Mouse (Mus musculus): ENCODE results near the gene Ppp1ca.

The Ppp1ca gene

GRCm38 (mm10) chr19:4154437-4155222, 37.2 kb upstream of the Ppp1ca start:
- DNase-seq (ENCODE audit: low read depth, low spot score) = no peak

- no peak for DNase-seq (ENCODE audit: low read depth, low spot score)
These were observed 36.4 kb upstream of the Ppp1ca start for GRCm38 (mm10) chr19:4155223-4156072.

GRCm38 (mm10) chr19:4156073-4156579, 35.7 kb upstream of the Ppp1ca start:
- DNase-seq (ENCODE audit: low read depth, low spot score) = no peak

GRCm38 (mm10) chr19:4156771-4157170, 35.1 kb upstream of the Ppp1ca start:
- no peak for DNase-seq (ENCODE audit: low read depth, low spot score)

GRCm38 (mm10) chr19:4159049-4159448, 32.8 kb upstream of the Ppp1ca start:
- no peak for DNase-seq (ENCODE audit: low read depth, low spot score)

- DNase-seq (ENCODE audit: low read depth, low spot score) = peak; percentile 97
These were observed 29.0 kb upstream of the Ppp1ca start, which contains the start of gene Rps6kb2 for GRCm38 (mm10) chr19:4162646-4163542. TSS of gene Rps6kb2 (minus strand) at chr19:4163354.

- no peak for DNase-seq (ENCODE audit: low read depth, low spot score)
These were observed 28.4 kb upstream of the Ppp1ca start for GRCm38 (mm10) chr19:4163543-4163887.

- DNase-seq (ENCODE audit: low read depth, low spot score) = no peak
These were observed 27.8 kb upstream of the Ppp1ca start for GRCm38 (mm10) chr19:4164100-4164499.

GRCm38 (mm10) chr19:4164721-4165120, 27.1 kb upstream of the Ppp1ca start:
- DNase-seq (ENCODE audit: low read depth, low spot score) = no peak

- DNase-seq (ENCODE audit: low read depth, low spot score) = no peak
These were observed 25.0 kb upstream of the Ppp1ca start for GRCm38 (mm10) chr19:4166678-4167476.

- DNase-seq (ENCODE audit: low read depth, low spot score) = peak; percentile 99
These were observed 22.5 kb upstream of the Ppp1ca start for GRCm38 (mm10) chr19:4169378-4169784.

- no peak for DNase-seq (ENCODE audit: low read depth, low spot score)
These were observed 22.1 kb upstream of the Ppp1ca start for GRCm38 (mm10) chr19:4169810-4170209.

GRCm38 (mm10) chr19:4170723-4171392, 21.0 kb upstream of the Ppp1ca start:
- no peak for DNase-seq (ENCODE audit: low read depth, low spot score)

- DNase-seq (ENCODE audit: low read depth, low spot score) = no peak
These were observed 20.2 kb upstream of the Ppp1ca start for GRCm38 (mm10) chr19:4171393-4172290.

GRCm38 (mm10) chr19:4172925-4173324, 18.9 kb upstream of the Ppp1ca start:
- no peak for DNase-seq (ENCODE audit: low read depth, low spot score)

- DNase-seq (ENCODE audit: low read depth, low spot score) = no peak
These were observed 16.4 kb upstream of the Ppp1ca start, which contains the start of gene Carns1 for GRCm38 (mm10) chr19:4175368-4175947. TSS of gene Carns1 (minus strand) at chr19:4175479.

GRCm38 (mm10) chr19:4180411-4180810, 11.5 kb upstream of the Ppp1ca start:
- DNase-seq (ENCODE audit: low read depth, low spot score) = no peak

GRCm38 (mm10) chr19:4181892-4182291, 10.0 kb upstream of the Ppp1ca start:
- DNase-seq (ENCODE audit: low read depth, low spot score) = peak; percentile 51

- DNase-seq (ENCODE audit: low read depth, low spot score) = no peak
These were observed 8.2 kb upstream of the Ppp1ca start for GRCm38 (mm10) chr19:4183689-4184088.

Measured in ES-CJ7 (cell line).